Mouse (Mus musculus) megakaryocyte, embryonic 14.5 days (primary cell): ENCODE results near the gene Fam83g.

Experiments used
- FLI1 ChIP-seq: IDR thresholded peaks from 2 replicates; pipeline ENCODE4 v1.6.1; 2012; ENCODE audit warnings: low read length, inconsistent platforms, mixed read lengths
- GATA1 ChIP-seq: IDR thresholded peaks from 3 replicates; pipeline ENCODE4 v1.6.1; 2012; ENCODE audit warnings: mixed read lengths, low read length, inconsistent platforms, borderline replicate concordance

DNA sequence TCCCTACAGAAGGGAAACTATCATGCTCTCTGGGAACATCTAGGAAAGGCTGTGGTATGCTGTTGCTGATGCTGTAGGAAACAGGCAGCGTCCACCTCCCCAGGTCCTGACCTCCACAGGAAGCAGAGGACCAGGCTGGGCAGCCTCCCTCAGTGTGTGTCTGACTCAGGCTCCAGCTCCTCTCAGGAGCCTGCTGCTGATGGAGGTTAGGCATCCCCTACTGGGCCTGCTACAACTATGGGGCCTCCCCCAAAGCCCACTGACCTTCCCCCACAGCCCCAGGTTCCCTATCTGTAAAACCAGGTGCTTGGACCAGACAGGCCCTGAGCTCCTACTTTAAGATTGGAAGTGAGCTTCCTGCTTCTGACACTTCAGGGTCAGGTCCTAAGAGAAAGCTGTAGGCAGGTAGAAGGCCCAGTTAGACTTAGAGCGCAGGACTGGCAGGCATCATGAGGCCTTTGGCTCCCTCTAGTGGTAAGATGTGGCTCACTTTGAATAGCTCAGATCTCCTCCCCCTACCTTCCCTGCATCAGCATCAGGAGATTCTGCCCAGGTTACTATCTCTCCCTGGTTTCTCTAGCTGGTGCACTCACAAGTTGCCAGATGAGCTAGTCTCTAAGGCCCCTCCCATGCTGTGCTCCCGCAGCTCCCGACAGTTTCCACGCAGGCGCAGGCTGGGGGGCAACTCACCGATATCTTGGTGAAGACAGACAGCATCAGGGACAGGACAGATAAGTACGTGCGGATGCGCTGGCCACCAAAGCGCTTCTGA is 30.6 kb downstream of the Fam83g start:
- TF ChIP-seq GATA1, result no peak
- no peak for TF ChIP-seq FLI1
